Mouse (Mus musculus) stomach, embryonic 14.5 days (tissue): ENCODE measurements at regions not wholly inside any gene's neighbourhood (a gene's known extent, or its start where the extent isn't known, plus 50 kb on each side); places are given as distances from the start of the nearest gene placed in this dataset.

Experiments
- ATAC-seq: fragments of 200-750 bp; cut with Nextera tagmentation; 2 replicates; pipeline ENCODE4 v1.8.0; 2017; ENCODE audit warnings: low read depth, moderate TSS enrichment; ENCODE audit not compliant: insufficient number of reproducible peaks, insufficient read depth, low FRiP score
- H3K27ac ChIP-seq: fragments of 300-500 bp; sonication (generic); 2 replicates; pipeline ENCODE4 v1.5.1; 2014; ENCODE audit warnings: mild to moderate bottlenecking, low read length, moderate library complexity, mixed read lengths
- H3K27me3 ChIP-seq: fragments of 300-500 bp; sonication (generic); 2 replicates; pipeline ENCODE4 v1.6.1; 2014; ENCODE audit warnings: low read length, control low read depth, mixed read lengths; ENCODE audit not compliant: control insufficient read depth, insufficient read depth
- H3K36me3 ChIP-seq: fragments of 300-500 bp; sonication (generic); 2 replicates; pipeline ENCODE4 v1.6.1; 2014; ENCODE audit warnings: mild to moderate bottlenecking, control low read depth, low read length, moderate library complexity, mixed read lengths; ENCODE audit not compliant: control insufficient read depth, insufficient read depth
- H3K4me1 ChIP-seq: fragments of 300-500 bp; sonication (generic); 2 replicates; pipeline ENCODE4 v1.6.1; 2014; ENCODE audit warnings: low read length, control low read depth, mixed read lengths; ENCODE audit not compliant: control insufficient read depth, insufficient read depth
- H3K4me2 ChIP-seq: fragments of 300-500 bp; sonication (generic); replicated peaks from 2 replicates; pipeline ENCODE4 v1.6.1; 2014; ENCODE audit warnings: low read depth, low read length, control low read depth
- H3K4me3 ChIP-seq: fragments of 300-500 bp; sonication (generic); 2 replicates; pipeline ENCODE4 v1.5.1; 2014; ENCODE audit warnings: low read depth, low read length, control low read depth
- H3K9ac ChIP-seq: fragments of 300-500 bp; sonication (generic); replicated peaks from 2 replicates; pipeline ENCODE4 v1.6.1; 2014; ENCODE audit warnings: low read depth, mild to moderate bottlenecking, control low read depth, low read length, moderate library complexity, mixed read lengths
- H3K9me3 ChIP-seq: fragments of 300-500 bp; sonication (generic); 2 replicates; pipeline ENCODE4 v1.6.1; 2016; ENCODE audit warnings: low read depth, low read length, control low read depth; ENCODE audit not compliant: control insufficient read depth
- WGBS: fragments of 180-500 bp; shearing (Covaris S2); extraction: QIAGEN DNeasy Blood & Tissue Kit; methylation state at CpG from one replicate; pipeline ENCODE4 v1.1.7; 2014; 5-methylcytosine and 5-hydroxymethylcytosine counted together

GRCm38 (mm10) chr13:51289442-51289841 lies 118.6 kb downstream of the Nxnl2 start:
- Histone ChIP-seq H3K4me3 (no peak overlapping the region), H3K27ac (no peak overlapping the region), H3K4me1 (no peaks in the 10 kb centered on the region), H3K4me2 (no peak overlapping the region), H3K9me3 (no peaks in the 10 kb centered on the region; the same call in 1 of the 2 replicates), H3K9ac (no peak overlapping the region), H3K36me3 (no peaks in the 10 kb centered on the region), H3K27me3 (no peaks in the 10 kb centered on the region)
- 74% methylated on average over 4 of the region's 4 CpGs for WGBS
- ATAC-seq: no peak

- 78% methylated on average over 7 of the region's 7 CpGs for WGBS
- Histone ChIP-seq H3K27me3 (no peaks in the 10 kb centered on the region), H3K9ac (no peak overlapping the region), H3K4me1 (no peaks in the 10 kb centered on the region), H3K4me2 (no peak overlapping the region), H3K36me3 (no peaks in the 10 kb centered on the region), H3K4me3 (no peak overlapping the region), H3K27ac (no peak overlapping the region), H3K9me3 (no peaks in the 10 kb centered on the region)
- ATAC-seq: no peak
These were observed 118.4 kb upstream of the S1pr3 start for GRCm38 (mm10) chr13:51290021-51290424.

- Histone ChIP-seq H3K9ac (no peak overlapping the region), H3K4me2 (no peak overlapping the region), H3K4me3 (no peak overlapping the region), H3K27ac (no peak overlapping the region), H3K27me3 (no peaks in the 10 kb centered on the region), H3K36me3 (no peaks in the 10 kb centered on the region), H3K4me1 (no peaks in the 10 kb centered on the region; the same call in 1 of the 2 replicates), H3K9me3 (no peaks in the 10 kb centered on the region)
- no peak for ATAC-seq
- WGBS: 70% methylated on average over 6 of the region's 6 CpGs
These were observed 117.5 kb upstream of the S1pr3 start for GRCm38 (mm10) chr13:51290926-51291325.

GRCm38 (mm10) chr13:51293047-51293446 lies 115.4 kb upstream of the S1pr3 start:
- no peak for ATAC-seq
- Histone ChIP-seq H3K4me2 (no peak overlapping the region), H3K27ac (no peak overlapping the region; the same call in 1 of the 2 replicates), H3K4me1 (peaks cover 3% of the 10 kb centered on the region; the same call in 1 of the 2 replicates), H3K27me3 (no peaks in the 10 kb centered on the region), H3K9ac (no peak overlapping the region), H3K36me3 (no peaks in the 10 kb centered on the region), H3K9me3 (no peaks in the 10 kb centered on the region), H3K4me3 (no peak overlapping the region)
- 68% methylated on average over 4 of the region's 4 CpGs for WGBS

GRCm38 (mm10) chr13:51295872-51296271 lies 112.6 kb upstream of the S1pr3 start:
- ATAC-seq: no peak
- no peaks in the 10 kb centered on the region for H3K27me3 ChIP-seq
- no peaks in the 10 kb centered on the region for H3K36me3 ChIP-seq
- no peak overlapping the region for H3K4me2 ChIP-seq
- no peak overlapping the region for H3K4me3 ChIP-seq
- no peak overlapping the region for H3K27ac ChIP-seq
- peaks cover 3% of the 10 kb centered on the region; the same call in 1 of the 2 replicates for H3K4me1 ChIP-seq
- 52% methylated on average over 3 of the region's 3 CpGs for WGBS
- no peaks in the 10 kb centered on the region for H3K9me3 ChIP-seq
- no peak overlapping the region for H3K9ac ChIP-seq

- no peak overlapping the region for H3K9ac ChIP-seq
- no peaks in the 10 kb centered on the region for H3K36me3 ChIP-seq
- H3K4me3 ChIP-seq: no peak overlapping the region
- H3K27ac ChIP-seq: no peak overlapping the region
- ATAC-seq: no peak; the same call in 1 of the 2 replicates
- H3K4me1 ChIP-seq: peaks cover 3% of the 10 kb centered on the region; the same call in 1 of the 2 replicates
- no peak overlapping the region for H3K4me2 ChIP-seq
- no peaks in the 10 kb centered on the region for H3K27me3 ChIP-seq
- no peaks in the 10 kb centered on the region for H3K9me3 ChIP-seq
- WGBS: 91% methylated on average over 13 of the region's 13 CpGs
These were observed 111.1 kb upstream of the S1pr3 start for GRCm38 (mm10) chr13:51297231-51297880.

GRCm38 (mm10) chr13:51299047-51299760 lies 109.2 kb upstream of the S1pr3 start:
- 73% methylated on average over 4 of the region's 4 CpGs for WGBS
- no peaks in the 10 kb centered on the region for H3K9me3 ChIP-seq
- no peak overlapping the region for H3K4me3 ChIP-seq
- H3K4me1 ChIP-seq: peaks cover 3% of the 10 kb centered on the region; the same call in 1 of the 2 replicates
- H3K4me2 ChIP-seq: no peak overlapping the region
- no peak overlapping the region for H3K9ac ChIP-seq
- H3K27ac ChIP-seq: no peak overlapping the region
- no peaks in the 10 kb centered on the region for H3K27me3 ChIP-seq
- ATAC-seq: no peak
- H3K36me3 ChIP-seq: no peaks in the 10 kb centered on the region

- H3K36me3 ChIP-seq: no peaks in the 10 kb centered on the region
- no peaks in the 10 kb centered on the region for H3K27me3 ChIP-seq
- no peak overlapping the region for H3K27ac ChIP-seq
- WGBS: 82% methylated on average over 7 of the region's 7 CpGs
- ATAC-seq: no peak
- no peak overlapping the region for H3K4me2 ChIP-seq
- H3K9me3 ChIP-seq: no peaks in the 10 kb centered on the region
- no peak overlapping the region for H3K4me3 ChIP-seq
- peaks cover 5% of the 10 kb centered on the region; the same call in 1 of the 2 replicates for H3K4me1 ChIP-seq
- no peak overlapping the region for H3K9ac ChIP-seq
These were observed 107.0 kb upstream of the S1pr3 start for GRCm38 (mm10) chr13:51301476-51301875.
